Mouse (Mus musculus): ENCODE results near the gene Zfp810.

- TF ChIP-seq CTCF (IDR thresholded peaks at IDR 0.05; ENCODE audit: low read depth, low read length) (no peak), POLR2A (IDR thresholded peaks at IDR 0.05; ENCODE audit: insufficient read depth, low read length) (no peak), EP300 (IDR thresholded peaks at IDR 0.05; ENCODE audit: insufficient read depth, low read depth, low read length) (no peak)
These were observed 722 bp downstream of the Zfp810 start for GRCm38 (mm10) chr9:22306726-22307125.
